Mouse (Mus musculus) MEL (cell line): ENCODE measurements around the gene Ublcp1. TPM values are rescaled to one million over a fixed set of nuclear protein-coding genes. Genes with fewer than 3 reads are reported as not detected.

Source experiments
- DNase-seq: peaks from one replicate; pipeline ENCODE4 v3.0.0; 2011; ENCODE audit warnings: low read depth, low spot score
- H3K27ac ChIP-seq: 2 replicates; pipeline ENCODE4 v1.5.1; 2012; ENCODE audit warnings: low read depth, mild to moderate bottlenecking, control low read depth, low read length, moderate library complexity; ENCODE audit not compliant: control insufficient read depth
- H3K27me3 ChIP-seq, 2 experiments: fragments of 150-350 bp in 1 of 2; sonication (generic) in 1 of 2; 2 replicates each; pipeline ENCODE4 v1.6.1; 2012; ENCODE audit warnings: low read length in 2 of 2, mild to moderate bottlenecking in 2 of 2, improper control_type of control experiment in 1 of 2, moderate library complexity in 1 of 2; ENCODE audit not compliant: insufficient read depth in 2 of 2, control insufficient read depth in 1 of 2
- H3K36me3 ChIP-seq, 2 experiments: 2 replicates each; pipeline ENCODE4 v1.6.1; 2012 to 2014; ENCODE audit warnings: low read length in 2 of 2, improper control_type of control experiment in 1 of 2, inconsistent platforms in 1 of 2, mild to moderate bottlenecking in 1 of 2; ENCODE audit not compliant: insufficient read depth in 2 of 2, control insufficient read depth in 1 of 2
- H3K4me1 ChIP-seq, 2 experiments: fragments of 150-350 bp in 1 of 2; sonication (generic) in 1 of 2; 2 replicates each; pipeline ENCODE4 v1.6.1; 2012; ENCODE audit warnings: low read length in 2 of 2, improper control_type of control experiment in 1 of 2, mild to moderate bottlenecking in 1 of 2; ENCODE audit not compliant: insufficient read depth in 2 of 2, control insufficient read depth in 1 of 2
- H3K4me3 ChIP-seq, 2 experiments: fragments of 150-350 bp in 1 of 2; sonication (generic) in 1 of 2; 2 replicates each; pipeline ENCODE4 v1.5.1; 2012; ENCODE audit warnings: low read depth in 2 of 2, low read length in 2 of 2, mild to moderate bottlenecking in 2 of 2, moderate library complexity in 2 of 2, control low read depth in 1 of 2, improper control_type of control experiment in 1 of 2; ENCODE audit not compliant: control insufficient read depth in 1 of 2, insufficient read depth in 1 of 2
- H3K79me2 ChIP-seq: 2 replicates; pipeline ENCODE4 v1.6.1; 2012; ENCODE audit warnings: mild to moderate bottlenecking, low read length, moderate library complexity; ENCODE audit not compliant: control insufficient read depth, poor library complexity, insufficient read depth
- H3K9ac ChIP-seq: 2 replicates; pipeline ENCODE4 v1.6.1; 2012; ENCODE audit warnings: low read depth, mild to moderate bottlenecking, control low read depth, low read length, moderate library complexity; ENCODE audit not compliant: control insufficient read depth, poor library complexity, severe bottlenecking
- H3K9me3 ChIP-seq: fragments of 150-350 bp; sonication (generic); replicated peaks from 2 replicates; pipeline ENCODE4 v1.6.1; 2012; ENCODE audit warnings: mild to moderate bottlenecking, low read length, improper control_type of control experiment, moderate library complexity; ENCODE audit not compliant: insufficient read depth
- BHLHE40 ChIP-seq: IDR thresholded peaks from 2 replicates; pipeline ENCODE4 v1.6.1; 2012; ENCODE audit warnings: low read depth, mild to moderate bottlenecking, inconsistent platforms, low read length, improper control_type of control experiment, borderline replicate concordance
- CHD2 ChIP-seq: IDR thresholded peaks from 2 replicates; pipeline ENCODE4 v1.6.1; 2011; ENCODE audit warnings: low read length, improper control_type of control experiment
- ELF1 ChIP-seq: IDR thresholded peaks from 2 replicates; pipeline ENCODE4 v1.6.1; 2014; ENCODE audit warnings: low read depth, mild to moderate bottlenecking, inconsistent platforms, low read length, improper control_type of control experiment, moderate library complexity
- ETS1 ChIP-seq: IDR thresholded peaks from 2 replicates; pipeline ENCODE4 v1.6.1; 2012; ENCODE audit warnings: low read depth, mild to moderate bottlenecking, inconsistent platforms, low read length, improper control_type of control experiment, moderate library complexity
- GATA1 ChIP-seq: IDR thresholded peaks from 2 replicates; pipeline ENCODE4 v1.6.1; 2011; ENCODE audit warnings: low read depth, low read length, improper control_type of control experiment
- POLR2A ChIP-seq, 2 experiments: IDR thresholded peaks; 2 replicates each; pipeline ENCODE4 v1.6.1; 2011 to 2012; ENCODE audit warnings: low read length in 2 of 2, mild to moderate bottlenecking in 2 of 2, control low read depth in 1 of 2, improper control_type of control experiment in 1 of 2, low read depth in 1 of 2, moderate library complexity in 1 of 2; ENCODE audit not compliant: control insufficient read depth in 1 of 2, insufficient read depth in 1 of 2, poor library complexity in 1 of 2
- RAD21 ChIP-seq: IDR thresholded peaks from 2 replicates; pipeline ENCODE4 v1.6.1; 2011; ENCODE audit warnings: mild to moderate bottlenecking, low read depth, low read length, improper control_type of control experiment
- RCOR1 ChIP-seq: IDR thresholded peaks from 2 replicates; pipeline ENCODE4 v1.6.1; 2012; ENCODE audit warnings: low read depth, mild to moderate bottlenecking, inconsistent platforms, low read length, improper control_type of control experiment
- SIN3A ChIP-seq: IDR thresholded peaks from 2 replicates; pipeline ENCODE4 v1.6.1; 2012; ENCODE audit warnings: low read length, improper control_type of control experiment, inconsistent platforms
- TBP ChIP-seq: IDR thresholded peaks from 2 replicates; pipeline ENCODE4 v1.8.0; 2011; ENCODE audit warnings: low read depth, low read length, improper control_type of control experiment
- ZC3H11A ChIP-seq: IDR thresholded peaks from 2 replicates; pipeline ENCODE4 v1.6.1; 2012; ENCODE audit warnings: low read depth, mild to moderate bottlenecking, inconsistent platforms, low read length, improper control_type of control experiment
- ZKSCAN1 ChIP-seq: IDR thresholded peaks from 2 replicates; pipeline ENCODE4 v1.6.1; 2012; ENCODE audit warnings: low read depth, mild to moderate bottlenecking, inconsistent platforms, low read length, improper control_type of control experiment, moderate library complexity
- ZNF384 ChIP-seq: IDR thresholded peaks from 2 replicates; pipeline ENCODE4 v1.6.1; 2012; ENCODE audit warnings: low read depth, mild to moderate bottlenecking, inconsistent platforms, low read length, improper control_type of control experiment
- polyA plus RNA-seq, 2 experiments: library from polyadenylated mRNA; stranded (reverse) in 1 of 2; unstranded in 1 of 2; fragments of >175 nt in 1 of 2; fragments of >200 nt in 1 of 2; gene quantifications; 2 replicates each; pipeline versions ENCODE4 v1.2.1 to v1.2.4; 2012; ENCODE audit warnings: low replicate concordance in 2 of 2, low read depth in 1 of 2; ENCODE audit not compliant: insufficient read length in 2 of 2, insufficient read depth in 1 of 2, missing spikeins in 1 of 2
- total RNA-seq: library from RNA; depleted of rRNA; stranded (reverse); fragments of 300-350 nt; gene quantifications from 2 replicates; pipeline ENCODE4 v1.2.3, GENCODE M21; 2012

Gene Ublcp1
- total and polyA plus RNA-seq, 3 experiments: 21.1 to 22.2 TPM; not detected in 1

DNA sequence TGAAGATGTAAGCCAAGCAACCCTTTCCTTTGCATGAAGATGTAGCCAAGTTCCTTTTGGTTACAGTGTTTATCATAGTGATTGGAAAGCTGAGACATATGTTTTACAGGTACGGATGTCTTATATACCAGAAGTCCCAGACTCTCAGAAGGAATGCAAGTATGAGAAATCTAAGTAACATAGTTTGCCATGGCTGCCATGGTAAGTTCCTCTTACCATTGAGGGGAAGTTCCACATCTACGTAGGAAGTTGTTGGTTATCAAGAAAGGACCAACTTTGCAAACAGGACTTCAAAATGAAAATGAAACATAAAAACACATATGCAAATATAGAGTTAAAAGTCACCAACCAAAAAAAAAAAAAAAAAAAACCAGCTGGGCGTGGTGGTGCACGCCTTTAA, 8.1 kb upstream of the Ublcp1 start:
- H3K36me3 ChIP-seq: no peaks in the 10 kb centered on the region
- H3K9ac ChIP-seq: no peak overlapping the region
- no peaks in the 10 kb centered on the region for H3K9me3 ChIP-seq
- no peak overlapping the region for H3K27ac ChIP-seq
- no peaks in the 10 kb centered on the region for H3K4me1 ChIP-seq
- H3K79me2 ChIP-seq: no peaks in the 10 kb centered on the region
- no peaks in the 10 kb centered on the region for H3K27me3 ChIP-seq
- DNase-seq: peak; percentile 53
- 0 out of 2 replicates have a peak, but pooled peaks have one; percentile 28 for TF ChIP-seq ETS1
- no peak for TF ChIP-seq ZC3H11A
- no peak for TF ChIP-seq CHD2
- no peak for TF ChIP-seq ZKSCAN1
- TF ChIP-seq SIN3A: no peak
- TF ChIP-seq ZNF384: peak; percentile 49
- no peak for TF ChIP-seq GATA1
- TF ChIP-seq RCOR1: no peak
- H3K4me3 ChIP-seq: no peak overlapping the region

DNA sequence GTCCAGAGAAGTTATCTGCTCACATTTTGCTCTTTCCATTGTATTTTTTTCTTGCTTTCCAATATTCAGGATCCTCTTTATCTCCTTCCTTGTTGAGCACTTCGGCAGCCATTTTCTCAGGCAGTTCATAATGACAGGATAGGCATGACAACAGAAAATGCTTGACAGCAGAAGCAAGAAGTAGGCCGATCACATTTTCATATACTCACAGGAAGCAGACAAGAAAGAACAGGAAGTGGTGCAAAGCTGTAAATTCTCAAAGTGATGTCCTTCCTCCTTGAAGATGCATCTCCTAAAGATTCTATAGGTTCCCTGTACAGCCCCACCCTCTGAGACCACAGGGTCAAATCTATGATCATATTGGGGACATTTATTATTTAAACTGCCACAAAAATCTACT, 6.1 kb upstream of the Ublcp1 start:
- Histone ChIP-seq H3K79me2 (no peaks in the 10 kb centered on the region; the same call in 1 of the 2 replicates), H3K27me3 (no peaks in the 10 kb centered on the region), H3K9me3 (no peaks in the 10 kb centered on the region), H3K9ac (no peak overlapping the region), H3K27ac (no peak overlapping the region), H3K4me3 (no peak overlapping the region), H3K36me3 (peaks cover 0 to 11% of the 10 kb centered on the region in 2 experiments; a peak in 2 of 4 replicates), H3K4me1 (peaks cover 3 to 6% of the 10 kb centered on the region in 2 experiments; a peak in 3 of 4 replicates)
- TF ChIP-seq BHLHE40 (no peak), ZNF384 (no peak)
- DNase-seq: peak; percentile 22

DNA sequence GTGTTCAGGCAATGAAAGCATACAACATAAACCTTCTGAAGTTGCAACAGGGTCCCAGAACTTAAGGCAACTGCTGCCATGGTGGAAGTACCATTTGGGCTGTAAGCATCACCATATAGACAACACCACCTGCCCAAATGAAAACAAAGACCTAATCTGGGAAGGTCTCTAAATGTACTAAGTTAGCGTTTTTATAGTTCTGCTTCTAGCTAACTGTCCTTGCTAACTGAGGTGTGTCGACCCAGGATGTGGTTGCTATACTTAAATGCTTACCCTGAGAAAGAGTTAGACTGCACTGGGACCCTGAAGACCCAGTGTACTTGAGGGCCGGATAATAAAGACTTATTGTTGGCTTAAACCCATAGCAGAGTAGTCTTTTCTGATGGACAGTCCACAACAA, 5.2 kb upstream of the Ublcp1 start:
- Histone ChIP-seq H3K79me2 (peaks cover 4% of the 10 kb centered on the region; the same call in 1 of the 2 replicates), H3K9ac (no peak overlapping the region), H3K4me3 (no peak overlapping the region), H3K27me3 (no peaks in the 10 kb centered on the region), H3K4me1 (peaks cover 3 to 9% of the 10 kb centered on the region in 2 experiments; a peak in 3 of 4 replicates), H3K9me3 (no peaks in the 10 kb centered on the region), H3K36me3 (peaks cover 0 to 14% of the 10 kb centered on the region in 2 experiments; a peak in 2 of 4 replicates), H3K27ac (no peak overlapping the region)
- TF ChIP-seq POLR2A (IDR thresholded peaks at IDR 0.05; ENCODE audit: control insufficient read depth in 1 of 2, insufficient read depth in 1 of 2, low read depth in 1 of 2, low read length in 2 of 2, poor library complexity in 1 of 2) (no peak), RAD21 (no peak), TBP (no peak), ELF1 (no peak), BHLHE40 (no peak)
- no peak for DNase-seq
